Mouse (Mus musculus): ENCODE data around the gene 1700001P01Rik.

- TF ChIP-seq POLR2A (IDR thresholded peaks at IDR 0.05; ENCODE audit: borderline replicate concordance, extremely low read depth, low read depth, low read length) (no peak), CTCF (IDR thresholded peaks at IDR 0.05; ENCODE audit: insufficient read depth, low read length) (no peak)
Measured at GRCm38 (mm10) chr11:97809235-97810121, 33.8 kb upstream of the 1700001P01Rik start.
